Mouse (Mus musculus): Measurements from ENCODE around the gene Ddx49.

DNA sequence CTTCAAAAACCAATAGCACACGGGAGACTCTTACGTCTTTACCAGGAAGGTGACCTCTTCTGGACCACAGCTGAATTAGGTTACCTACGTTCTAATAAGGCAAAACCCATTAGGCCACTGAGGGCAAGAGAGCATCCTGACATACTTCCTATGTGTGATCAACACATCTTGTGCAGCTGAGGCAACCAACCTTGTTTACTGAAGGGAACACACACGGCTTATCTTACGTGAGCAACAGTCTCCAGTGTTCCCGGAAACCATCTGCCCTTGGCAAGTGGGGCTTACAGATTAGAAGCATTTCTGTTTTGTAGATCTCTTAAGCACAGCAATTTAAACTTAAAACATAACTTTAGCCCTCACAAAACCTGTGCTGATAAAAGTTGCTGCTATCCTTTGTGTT is 25.2 kb upstream of the Ddx49 start:
- TF ChIP-seq CTCF (IDR thresholded peaks at IDR 0.05; ENCODE audit: insufficient read depth, low read depth, low read length) = no peak
- no peak for TF ChIP-seq POLR2A (IDR thresholded peaks at IDR 0.05; ENCODE audit: insufficient read depth, low read depth, low read length)

All from olfactory bulb, adult 2 months (tissue).